Mouse (Mus musculus) lung, embryonic 16.5 days (tissue): Measurements from ENCODE around the gene Xirp2. TPM values are rescaled to one million over a fixed set of nuclear protein-coding genes. Genes with fewer than 3 reads are reported as not detected.

ENCODE experiments used
- ATAC-seq: fragments of 200-750 bp; cut with Nextera tagmentation; 2 replicates; pipeline ENCODE4 v1.8.0; 2017; ENCODE audit warnings: low read depth, mild to moderate bottlenecking, moderate library complexity
- H3K27ac ChIP-seq: fragments of 300-500 bp; sonication (generic); 2 replicates; pipeline ENCODE4 v1.5.1; 2014; ENCODE audit warnings: mild to moderate bottlenecking, control low read depth, low read length
- H3K27me3 ChIP-seq: fragments of 300-500 bp; sonication (generic); 2 replicates; pipeline ENCODE4 v1.6.1; 2014; ENCODE audit warnings: low read depth, low read length, mixed read lengths; ENCODE audit not compliant: control insufficient read depth, insufficient read depth
- H3K36me3 ChIP-seq: fragments of 300-500 bp; sonication (generic); 2 replicates; pipeline ENCODE4 v1.6.1; 2014; ENCODE audit warnings: low read length; ENCODE audit not compliant: control insufficient read depth, insufficient read depth
- H3K4me1 ChIP-seq: fragments of 300-500 bp; sonication (generic); replicated peaks from 2 replicates; pipeline ENCODE4 v1.6.1; 2014; ENCODE audit warnings: low read length, mixed read lengths; ENCODE audit not compliant: control insufficient read depth, insufficient read depth
- H3K4me2 ChIP-seq: fragments of 300-500 bp; sonication (generic); 2 replicates; pipeline ENCODE4 v1.6.1; 2014; ENCODE audit warnings: low read depth, low read length, control low read depth
- H3K4me3 ChIP-seq: fragments of 300-500 bp; sonication (generic); 2 replicates; pipeline ENCODE4 v1.5.1; 2014; ENCODE audit warnings: mild to moderate bottlenecking, low read length, control low read depth
- H3K9ac ChIP-seq: fragments of 300-500 bp; sonication (generic); 2 replicates; pipeline ENCODE4 v1.6.1; 2014; ENCODE audit warnings: low read length, control low read depth
- H3K9me3 ChIP-seq: fragments of 300-500 bp; sonication (generic); 2 replicates; pipeline ENCODE4 v1.6.1; 2016; ENCODE audit warnings: low read length; ENCODE audit not compliant: control insufficient read depth
- WGBS: fragments of 180-500 bp; shearing (Covaris S2); extraction: QIAGEN DNeasy Blood & Tissue Kit; methylation state at CpG from one replicate; pipeline ENCODE4 v1.1.7; 2014; 5-methylcytosine and 5-hydroxymethylcytosine counted together
- polyA plus RNA-seq: library from polyadenylated mRNA; unstranded; fragments of >200 nt; fragmentation: Nextera tagmentation; extraction: Ambion mirVana; gene quantifications from 2 replicates; pipeline ENCODE4 v1.2.1, GENCODE M21; 2015

Xirp2 gene
- polyA plus RNA-seq, 1 experiment from 2014 or later, result 0.01 TPM

- Histone ChIP-seq H3K36me3 (no peaks in the 10 kb centered on the region), H3K9me3 (no peaks in the 10 kb centered on the region), H3K27ac (no peak overlapping the region), H3K9ac (no peak overlapping the region), H3K4me2 (no peak overlapping the region), H3K4me3 (no peak overlapping the region), H3K4me1 (no peaks in the 10 kb centered on the region), H3K27me3 (no peaks in the 10 kb centered on the region)
- 81% methylated on average over 6 of the region's 6 CpGs for WGBS
- ATAC-seq, result no peak
These were observed 93.6 kb downstream of the Xirp2 start for GRCm38 (mm10) chr2:67539426-67539825.

- no peak for ATAC-seq
- WGBS, result 53% methylated on average over 11 of the region's 11 CpGs
- Histone ChIP-seq H3K36me3 (no peaks in the 10 kb centered on the region), H3K9me3 (no peaks in the 10 kb centered on the region), H3K4me3 (no peak overlapping the region), H3K9ac (no peak overlapping the region), H3K27ac (no peak overlapping the region), H3K4me2 (no peak overlapping the region), H3K4me1 (no peaks in the 10 kb centered on the region), H3K27me3 (no peaks in the 10 kb centered on the region)
These were observed 96.3 kb downstream of the Xirp2 start for GRCm38 (mm10) chr2:67541957-67542696.

- Histone ChIP-seq H3K9ac (no peak overlapping the region), H3K36me3 (no peaks in the 10 kb centered on the region), H3K4me2 (no peak overlapping the region), H3K4me3 (no peak overlapping the region), H3K27me3 (no peaks in the 10 kb centered on the region), H3K9me3 (no peaks in the 10 kb centered on the region), H3K27ac (no peak overlapping the region), H3K4me1 (no peaks in the 10 kb centered on the region)
- WGBS, result 62% methylated on average over 8 of the region's 8 CpGs
- no peak for ATAC-seq
These were observed 98.6 kb downstream of the Xirp2 start for GRCm38 (mm10) chr2:67544426-67544825.

GRCm38 (mm10) chr2:67564851-67565479 lies 119.2 kb downstream of the Xirp2 start:
- Histone ChIP-seq H3K4me2 (peak overlapping the region; percentile 94), H3K4me3 (peak overlapping the region; percentile 66), H3K27me3 (peaks cover 12% of the 10 kb centered on the region), H3K9me3 (no peaks in the 10 kb centered on the region), H3K27ac (no peak overlapping the region), H3K36me3 (no peaks in the 10 kb centered on the region), H3K4me1 (peaks cover 11% of the 10 kb centered on the region), H3K9ac (peak overlapping the region; percentile 45)
- 2% methylated on average over 23 of the region's 23 CpGs for WGBS
- peak; percentile 68 for ATAC-seq

- ATAC-seq, result peak; percentile 98
- Histone ChIP-seq H3K4me2 (peak within 1 kb of the TSS; percentile 94), H3K27ac (no peak within 1 kb of the TSS), H3K4me1 (peaks cover 11% of the 10 kb centered on the region), H3K27me3 (peaks cover 12% of the 10 kb centered on the region), H3K4me3 (peak within 1 kb of the TSS; percentile 66), H3K9me3 (no peaks in the 10 kb centered on the region), H3K9ac (peak within 1 kb of the TSS; percentile 45), H3K36me3 (no peaks in the 10 kb centered on the region)
- WGBS, result under 1% methylated on average over 82 of the region's 83 CpGs
These were observed 119.9 kb downstream of the Xirp2 start, which contains the start of gene B3galt1 for GRCm38 (mm10) chr2:67565480-67566331. Gene B3galt1 (plus strand): TSS chr2:67565871.

GRCm38 (mm10) chr2:67566566-67566965 lies 120.8 kb downstream of the Xirp2 start:
- H3K9ac ChIP-seq, result peak overlapping the region; percentile 45; the same call in 1 of the 2 replicates
- H3K4me1 ChIP-seq, result peaks cover 11% of the 10 kb centered on the region
- H3K36me3 ChIP-seq, result no peaks in the 10 kb centered on the region
- 2% methylated on average over 12 of the region's 12 CpGs for WGBS
- no peak for ATAC-seq
- peaks cover 12% of the 10 kb centered on the region for H3K27me3 ChIP-seq
- no peak overlapping the region for H3K27ac ChIP-seq
- H3K4me2 ChIP-seq, result peak overlapping the region; percentile 94
- no peaks in the 10 kb centered on the region for H3K9me3 ChIP-seq
- peak overlapping the region; percentile 66 for H3K4me3 ChIP-seq

GRCm38 (mm10) chr2:67567141-67567680 lies 121.4 kb downstream of the Xirp2 start:
- Histone ChIP-seq H3K4me2 (no peak overlapping the region; the same call in 1 of the 2 replicates), H3K27ac (no peak overlapping the region), H3K4me3 (no peak overlapping the region), H3K27me3 (peaks cover 12% of the 10 kb centered on the region), H3K9me3 (no peaks in the 10 kb centered on the region), H3K4me1 (peaks cover 11% of the 10 kb centered on the region), H3K36me3 (no peaks in the 10 kb centered on the region), H3K9ac (no peak overlapping the region)
- ATAC-seq, result no peak
- 14% methylated on average over 8 of the region's 8 CpGs for WGBS
